Mouse (Mus musculus) midbrain, embryonic 11.5 days (tissue): ENCODE measurements at regions not wholly inside any gene's neighbourhood (a gene's known extent, or its start where the extent isn't known, plus 50 kb on each side); places are given as distances from the start of the nearest gene placed in this dataset.
A peak's percentile ranks its signal among the peaks of the same experiment; 100 is the strongest.

Source experiments
- ATAC-seq: fragments of 200-750 bp; cut with Nextera tagmentation; 2 replicates; pipeline ENCODE4 v1.8.0; 2017; ENCODE audit warnings: moderate TSS enrichment, moderate library complexity; ENCODE audit not compliant: low FRiP score
- DNase-seq: peaks from one replicate; pipeline ENCODE4 v3.0.0; 2015; ENCODE audit warnings: low spot score; ENCODE audit errors: missing footprints
- H3K27ac ChIP-seq: fragments of 300-500 bp; sonication (generic); 2 replicates; pipeline ENCODE4 v1.5.1; 2014; ENCODE audit warnings: low read depth, low read length
- H3K27me3 ChIP-seq: fragments of 300-500 bp; sonication (generic); 2 replicates; pipeline ENCODE4 v1.6.1; 2014; ENCODE audit warnings: mild to moderate bottlenecking, low read length, moderate library complexity, mixed read lengths; ENCODE audit not compliant: control insufficient read depth, insufficient read depth
- H3K36me3 ChIP-seq: fragments of 300-500 bp; sonication (generic); 2 replicates; pipeline ENCODE4 v1.6.1; 2014; ENCODE audit warnings: mild to moderate bottlenecking, low read length, moderate library complexity, mixed read lengths; ENCODE audit not compliant: control insufficient read depth, insufficient read depth
- H3K4me1 ChIP-seq: fragments of 300-500 bp; sonication (generic); 2 replicates; pipeline ENCODE4 v1.6.1; 2014; ENCODE audit warnings: low read length; ENCODE audit not compliant: control insufficient read depth, insufficient read depth
- H3K4me2 ChIP-seq: fragments of 300-500 bp; sonication (generic); 2 replicates; pipeline ENCODE4 v1.6.1; 2014; ENCODE audit warnings: mild to moderate bottlenecking, moderate library complexity
- H3K4me3 ChIP-seq: fragments of 300-500 bp; sonication (generic); 2 replicates; pipeline ENCODE4 v1.5.1; 2014; ENCODE audit warnings: low read depth, low read length
- H3K9ac ChIP-seq: fragments of 300-500 bp; sonication (generic); 2 replicates; pipeline ENCODE4 v1.6.1; 2014; ENCODE audit warnings: low read length
- H3K9me3 ChIP-seq: fragments of 300-500 bp; sonication (generic); 2 replicates; pipeline ENCODE4 v1.6.1; 2016; ENCODE audit warnings: low read length; ENCODE audit not compliant: control insufficient read depth
- WGBS: fragments of 180-500 bp; shearing (Covaris S2); extraction: QIAGEN DNeasy Blood & Tissue Kit; methylation state at CpG from one replicate; pipeline ENCODE4 v1.1.7; 2014; 5-methylcytosine and 5-hydroxymethylcytosine counted together

DNA sequence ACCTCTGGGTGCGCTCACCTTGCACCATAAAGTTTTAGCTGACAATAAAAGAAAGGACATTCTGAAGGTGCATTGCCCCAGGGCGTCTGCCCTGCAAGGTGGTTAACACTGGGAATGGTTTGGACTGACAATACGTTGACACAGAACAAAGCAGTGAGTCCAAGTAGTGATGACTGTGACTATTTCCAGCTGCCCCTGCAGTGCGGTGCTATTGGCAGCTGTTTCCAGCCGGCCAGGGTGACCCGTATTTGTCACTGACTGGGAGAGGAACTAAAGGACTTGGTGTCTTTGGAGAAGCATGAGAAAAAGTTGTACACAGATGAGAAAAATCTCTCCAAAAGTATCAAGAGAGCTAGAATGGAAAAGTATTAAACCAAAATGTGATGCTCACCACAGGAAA is 52.0 kb upstream of the Vtcn1 start:
- Histone ChIP-seq H3K9ac (no peak overlapping the region), H3K27ac (no peak overlapping the region), H3K4me3 (no peak overlapping the region), H3K4me2 (no peak overlapping the region), H3K9me3 (no peaks in the 10 kb centered on the region), H3K4me1 (peaks cover 3% of the 10 kb centered on the region), H3K27me3 (no peaks in the 10 kb centered on the region), H3K36me3 (no peaks in the 10 kb centered on the region)
- whole genome bisulfite sequencing = 81% methylated on average over 6 of the region's 6 CpGs
- peak; percentile 21 for DNase-seq
- no peak for ATAC-seq

DNA sequence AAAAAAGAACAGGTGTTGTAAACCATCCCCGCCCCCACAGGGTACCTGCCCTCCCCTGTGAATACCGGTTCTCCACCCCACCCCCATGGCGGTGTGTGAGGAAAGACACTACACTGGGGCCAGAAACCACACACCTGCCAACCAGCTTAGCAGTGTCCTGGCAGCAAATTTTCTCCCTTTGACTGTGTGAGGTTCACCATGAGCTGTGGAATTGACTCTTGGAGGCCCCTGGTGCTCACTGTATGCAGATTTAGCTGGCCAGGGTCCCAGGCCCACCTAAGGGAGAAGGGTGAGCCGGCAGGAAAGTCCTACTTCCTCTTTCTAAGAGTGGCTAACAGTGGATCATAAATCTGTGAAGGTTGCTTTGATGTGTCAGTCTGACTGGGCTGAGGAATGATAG is 53.9 kb upstream of the Vtcn1 start:
- ATAC-seq = no peak

DNA sequence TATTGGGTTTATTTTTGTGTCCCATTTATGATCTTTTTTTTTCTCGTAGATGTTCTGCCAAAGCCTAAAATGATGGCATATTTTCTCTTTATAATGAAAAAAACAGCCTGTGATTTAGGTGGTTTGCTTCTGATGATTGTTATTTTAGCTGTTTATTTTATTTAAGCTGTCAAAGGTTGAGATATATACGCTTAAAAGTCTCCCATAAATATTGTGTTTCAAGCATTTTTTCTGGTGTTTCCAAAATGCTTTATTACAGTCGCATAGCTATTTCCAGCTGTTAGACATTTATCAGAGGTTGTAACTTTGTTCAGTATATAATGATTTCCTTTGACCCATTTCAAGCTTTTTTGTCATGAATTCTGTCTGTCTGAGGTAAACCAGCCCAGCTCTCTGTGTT is 54.4 kb upstream of the Vtcn1 start:
- WGBS = 92% methylated on average over 3 of the region's 3 CpGs

More for the DNA sequence above, 53.9 kb upstream of the Vtcn1 start:
- H3K4me3 ChIP-seq = no peak overlapping the region
- no peak for DNase-seq
- H3K36me3 ChIP-seq = no peaks in the 10 kb centered on the region
- H3K27me3 ChIP-seq = no peaks in the 10 kb centered on the region
- H3K4me2 ChIP-seq = no peak overlapping the region
- no peak overlapping the region for H3K9ac ChIP-seq
- 90% methylated on average over 4 of the region's 4 CpGs for WGBS
- H3K27ac ChIP-seq = no peak overlapping the region
- H3K9me3 ChIP-seq = no peaks in the 10 kb centered on the region
- H3K4me1 ChIP-seq = peaks cover 5% of the 10 kb centered on the region

DNA sequence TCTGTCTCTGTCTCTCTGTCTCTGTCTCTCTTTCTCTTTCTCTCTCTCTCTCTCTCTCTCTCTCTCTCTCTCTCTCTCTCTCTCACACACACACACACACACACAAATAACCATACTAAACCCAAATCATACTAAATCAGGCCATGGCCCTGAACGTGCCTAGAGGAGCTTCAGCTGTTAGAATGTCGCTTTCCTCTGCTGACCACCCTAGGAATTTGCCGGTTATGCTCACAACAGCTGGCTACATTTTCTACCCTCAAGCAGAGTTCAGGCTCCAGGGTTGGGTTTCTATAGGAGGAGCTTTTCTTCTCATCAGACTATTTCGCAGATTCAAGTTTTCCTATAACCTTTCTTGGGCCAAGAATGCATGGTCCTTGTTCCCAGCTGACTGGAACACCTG is 56.1 kb upstream of the Vtcn1 start:
- ATAC-seq (no peak), DNase-seq (no peak)
- no peak overlapping the region for H3K4me3 ChIP-seq
- no peak overlapping the region for H3K27ac ChIP-seq
- H3K27me3 ChIP-seq = no peaks in the 10 kb centered on the region
- no peaks in the 10 kb centered on the region for H3K36me3 ChIP-seq
- H3K4me2 ChIP-seq = no peak overlapping the region
- WGBS = 89% methylated on average over 4 of the region's 4 CpGs
- H3K9me3 ChIP-seq = no peaks in the 10 kb centered on the region
- peaks cover 5% of the 10 kb centered on the region for H3K4me1 ChIP-seq
- no peak overlapping the region for H3K9ac ChIP-seq

More for the DNA sequence above, 54.4 kb upstream of the Vtcn1 start:
- H3K9ac ChIP-seq = no peak overlapping the region
- H3K27ac ChIP-seq = no peak overlapping the region
- peaks cover 5% of the 10 kb centered on the region for H3K4me1 ChIP-seq
- ATAC-seq = no peak
- no peak overlapping the region for H3K4me3 ChIP-seq
- H3K36me3 ChIP-seq = no peaks in the 10 kb centered on the region
- H3K27me3 ChIP-seq = no peaks in the 10 kb centered on the region
- H3K4me2 ChIP-seq = no peak overlapping the region
- DNase-seq = no peak
- no peaks in the 10 kb centered on the region for H3K9me3 ChIP-seq

DNA sequence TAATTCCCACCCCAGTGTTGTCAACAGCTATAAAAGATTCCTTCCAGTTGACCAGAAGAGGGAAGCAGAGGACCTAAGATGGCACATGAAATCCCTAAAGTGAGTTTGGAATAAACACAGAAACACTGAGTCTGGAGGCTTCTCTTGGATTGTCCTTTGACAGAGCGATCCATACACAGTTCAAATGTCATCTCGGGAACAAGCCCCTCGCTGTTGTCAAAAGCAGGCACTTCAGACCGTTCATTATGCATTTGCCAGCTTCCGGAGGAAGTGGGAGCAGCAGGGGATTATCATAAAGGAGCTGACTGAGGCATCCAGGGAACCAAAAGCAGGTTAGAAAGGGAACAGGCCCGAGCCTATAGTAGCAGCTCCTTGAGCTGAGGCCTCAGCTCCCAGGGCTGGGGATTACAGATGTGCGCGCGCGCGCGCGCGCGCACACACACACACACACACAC is 57.1 kb upstream of the Vtcn1 start:
- ATAC-seq (peak; percentile 86), DNase-seq (peak; percentile 92)
- peaks cover 5% of the 10 kb centered on the region for H3K4me1 ChIP-seq
- 32% methylated on average over 15 of the region's 15 CpGs for WGBS
- peak overlapping the region; percentile 44; the same call in 1 of the 2 replicates for H3K27ac ChIP-seq
- H3K27me3 ChIP-seq = no peaks in the 10 kb centered on the region
- H3K36me3 ChIP-seq = no peaks in the 10 kb centered on the region
- peak overlapping the region; percentile 31 for H3K4me2 ChIP-seq
- peak overlapping the region; percentile 45 for H3K9ac ChIP-seq
- no peaks in the 10 kb centered on the region for H3K9me3 ChIP-seq
- no peak overlapping the region for H3K4me3 ChIP-seq

DNA sequence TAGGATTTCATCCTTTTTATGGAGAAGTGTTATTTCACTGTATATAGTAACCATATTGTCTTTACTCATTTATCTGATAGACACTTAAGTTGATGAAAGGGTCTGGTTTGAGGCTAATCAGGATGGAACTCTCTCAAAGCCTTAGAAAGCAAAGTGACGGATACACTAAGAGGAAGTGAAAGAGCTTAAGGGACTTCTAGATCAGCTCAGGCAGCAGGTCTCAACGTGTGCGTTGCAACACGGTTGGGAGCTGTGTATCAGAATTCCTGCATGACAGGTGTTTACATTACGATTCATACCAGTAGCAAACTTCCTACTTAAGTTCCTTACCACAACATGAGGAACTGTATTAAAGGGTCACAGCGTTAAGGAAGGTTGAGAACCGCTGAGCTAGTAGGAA is 59.9 kb upstream of the Vtcn1 start:
- Histone ChIP-seq H3K4me2 (no peak overlapping the region), H3K36me3 (no peaks in the 10 kb centered on the region)
- WGBS = 81% methylated on average over 7 of the region's 7 CpGs

DNA sequence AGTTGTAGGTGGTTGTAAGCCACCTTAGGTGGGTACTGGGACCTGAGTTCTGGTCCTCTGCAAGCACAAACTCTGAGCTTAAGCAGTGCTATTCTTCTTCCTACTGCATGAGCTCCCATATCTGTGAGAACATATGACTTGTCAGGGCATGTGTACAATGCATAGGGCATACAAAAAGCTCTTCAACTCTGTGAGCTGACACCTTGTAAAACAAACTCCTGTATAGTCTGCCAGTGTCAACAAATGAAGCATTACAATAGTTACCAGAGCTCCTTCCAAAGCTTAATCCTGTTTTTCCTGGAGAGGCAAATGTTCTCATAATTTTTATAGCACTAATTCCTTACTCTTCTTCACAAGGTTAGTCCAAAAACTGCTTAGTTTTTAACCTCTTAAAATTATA is 62.4 kb upstream of the Vtcn1 start:
- Histone ChIP-seq H3K27me3 (no peaks in the 10 kb centered on the region), H3K4me1 (peaks cover 4% of the 10 kb centered on the region; the same call in 1 of the 2 replicates), H3K9me3 (no peaks in the 10 kb centered on the region), H3K9ac (no peak overlapping the region), H3K4me2 (no peak overlapping the region), H3K36me3 (no peaks in the 10 kb centered on the region), H3K27ac (no peak overlapping the region), H3K4me3 (no peak overlapping the region)
- DNase-seq = no peak
- no peak for ATAC-seq

More for the DNA sequence above, 59.9 kb upstream of the Vtcn1 start:
- no peaks in the 10 kb centered on the region for H3K27me3 ChIP-seq
- no peak overlapping the region for H3K27ac ChIP-seq
- peaks cover 5% of the 10 kb centered on the region for H3K4me1 ChIP-seq
- no peaks in the 10 kb centered on the region for H3K9me3 ChIP-seq
- H3K9ac ChIP-seq = no peak overlapping the region
- no peak for DNase-seq
- ATAC-seq = no peak
- no peak overlapping the region for H3K4me3 ChIP-seq

DNA sequence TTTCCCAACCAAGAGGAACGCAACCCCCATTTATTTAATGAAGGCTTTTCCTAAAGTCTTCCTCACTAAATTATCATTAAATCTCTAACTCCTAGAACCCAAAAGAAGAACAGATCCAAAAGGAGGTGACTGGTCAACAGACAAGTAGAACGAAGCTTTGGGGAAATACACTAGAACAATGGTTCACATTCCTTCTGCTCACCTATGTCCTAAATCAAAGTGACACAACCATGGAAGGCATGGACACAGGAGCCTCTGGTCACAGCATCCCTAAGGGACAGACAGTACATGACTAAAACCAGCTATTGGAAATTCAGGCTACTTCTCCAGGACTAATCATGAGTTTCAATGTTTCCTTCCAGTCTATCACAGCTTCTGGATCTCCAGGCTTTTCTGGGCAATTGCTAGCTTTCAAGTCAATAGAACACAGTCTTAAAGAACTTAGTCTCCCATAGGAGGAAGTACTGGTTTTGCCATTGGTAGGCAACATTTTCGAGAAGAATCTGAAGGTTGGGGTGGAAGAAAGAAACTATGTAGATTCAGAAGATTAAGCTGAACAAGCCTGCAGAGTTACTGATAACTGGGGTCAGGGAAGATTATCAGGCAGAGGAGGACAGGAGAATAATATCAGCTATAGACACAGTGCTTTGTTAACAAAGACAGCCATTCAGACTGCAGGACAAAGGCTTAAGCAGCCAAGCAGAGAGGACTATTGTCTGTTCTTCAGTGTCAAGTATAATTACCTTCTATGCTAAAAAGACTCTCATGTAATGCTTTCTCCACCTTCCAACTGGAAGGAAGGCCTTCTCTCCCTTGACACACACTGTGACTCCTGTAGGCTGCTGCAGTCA is 65.9 kb upstream of the Vtcn1 start:
- Histone ChIP-seq H3K27ac (no peak overlapping the region), H3K4me2 (no peak overlapping the region), H3K27me3 (no peaks in the 10 kb centered on the region), H3K9me3 (no peaks in the 10 kb centered on the region), H3K36me3 (no peaks in the 10 kb centered on the region), H3K4me1 (peaks cover 4% of the 10 kb centered on the region; the same call in 1 of the 2 replicates), H3K4me3 (no peak overlapping the region), H3K9ac (no peak overlapping the region)
- DNase-seq (peak; percentile 80), ATAC-seq (no peak)
- WGBS = 65% methylated on average over 3 of the region's 3 CpGs

DNA sequence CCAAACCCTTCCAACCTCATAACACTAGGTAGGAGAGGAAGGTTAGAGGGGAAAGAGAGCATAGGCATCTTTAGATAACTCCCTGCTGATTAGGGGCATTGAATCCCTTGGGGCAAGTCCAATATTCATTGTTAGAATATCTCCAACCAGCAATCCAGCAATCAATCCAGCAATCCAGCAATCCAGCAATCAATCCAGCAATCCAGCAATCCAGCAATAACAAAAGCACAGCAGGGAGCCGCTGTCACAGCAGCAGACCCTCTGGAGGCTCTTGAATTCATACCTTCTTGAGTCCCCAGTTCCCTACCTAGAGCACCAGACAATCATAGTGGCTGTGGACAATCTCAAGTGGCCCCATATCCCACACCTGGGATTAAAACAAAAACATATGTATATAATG is 69.4 kb upstream of the Man1a2 start:
- H3K9ac ChIP-seq = no peak overlapping the region
- no peak overlapping the region for H3K4me2 ChIP-seq
- WGBS = 75% methylated on average over 1 of the region's 1 CpGs
- no peaks in the 10 kb centered on the region for H3K9me3 ChIP-seq
- DNase-seq (peak; percentile 59), ATAC-seq (no peak)
- H3K4me3 ChIP-seq = no peak overlapping the region
- H3K27ac ChIP-seq = no peak overlapping the region
- H3K27me3 ChIP-seq = no peaks in the 10 kb centered on the region
- peaks cover 3% of the 10 kb centered on the region; the same call in 1 of the 2 replicates for H3K4me1 ChIP-seq
- no peaks in the 10 kb centered on the region for H3K36me3 ChIP-seq
